Mouse (Mus musculus): ENCODE measurements around the gene Wnt9b.
"Not testable (repeated sequence)": the region's sequence is repeated elsewhere in the genome, so short reads cannot be mapped to it uniquely, and the experiment has no call there.

Gene Wnt9b

GRCm38 (mm10) chr11:103749306-103750089 is at the start of gene Wnt9b:
TSS of gene Wnt9b (minus strand) at chr11:103749821.
- no peak for DNase-seq (ENCODE audit: low read depth, low spot score)

- DNase-seq (ENCODE audit: low read depth, low spot score), result no peak
Measured at GRCm38 (mm10) chr11:103789951-103790350, 40.3 kb upstream of the Wnt9b start.

GRCm38 (mm10) chr11:103780152-103780551 is 30.5 kb upstream of the Wnt9b start:
- DNase-seq (ENCODE audit: low read depth, low spot score), result no peak

GRCm38 (mm10) chr11:103774228-103774530 is 24.6 kb upstream of the Wnt9b start:
- no peak for DNase-seq (ENCODE audit: low read depth, low spot score)

GRCm38 (mm10) chr11:103773387-103774227 is 24.0 kb upstream of the Wnt9b start, which contains the start of gene Wnt3:
TSS of gene Wnt3 (plus strand) at chr11:103774150.
- DNase-seq (ENCODE audit: low read depth, low spot score), result no peak

GRCm38 (mm10) chr11:103772505-103773386 is 23.1 kb upstream of the Wnt9b start:
- no peak for DNase-seq (ENCODE audit: low read depth, low spot score)

GRCm38 (mm10) chr11:103771160-103771817 is 21.7 kb upstream of the Wnt9b start:
- DNase-seq (ENCODE audit: low read depth, low spot score), result no peak

- DNase-seq (ENCODE audit: low read depth, low spot score), result no peak
Measured at GRCm38 (mm10) chr11:103765556-103766011, 16.0 kb upstream of the Wnt9b start.

GRCm38 (mm10) chr11:103764601-103765000 is 15.0 kb upstream of the Wnt9b start:
- no peak for DNase-seq (ENCODE audit: low read depth, low spot score)

- DNase-seq (ENCODE audit: low read depth, low spot score), result no peak
Measured at GRCm38 (mm10) chr11:103763410-103764163, 14.0 kb upstream of the Wnt9b start.

GRCm38 (mm10) chr11:103760891-103761290 is 11.3 kb upstream of the Wnt9b start:
- not testable (repeated sequence) for DNase-seq (ENCODE audit: low read depth, low spot score)

- DNase-seq (ENCODE audit: low read depth, low spot score), result no peak
Measured at GRCm38 (mm10) chr11:103760101-103760500, 10.5 kb upstream of the Wnt9b start.

GRCm38 (mm10) chr11:103758706-103759105 is 9.1 kb upstream of the Wnt9b start:
- DNase-seq (ENCODE audit: low read depth, low spot score), result no peak

- DNase-seq (ENCODE audit: low read depth, low spot score), result no peak
Measured at GRCm38 (mm10) chr11:103758054-103758453, 8.4 kb upstream of the Wnt9b start.

GRCm38 (mm10) chr11:103750612-103751011 is 991 bp upstream of the Wnt9b start:
- no peak for DNase-seq (ENCODE audit: low read depth, low spot score)

- DNase-seq (ENCODE audit: low read depth, low spot score), result no peak
Measured at GRCm38 (mm10) chr11:103735046-103735781, 14.4 kb downstream of the Wnt9b start.

GRCm38 (mm10) chr11:103734411-103735045 is 15.1 kb downstream of the Wnt9b start:
- no peak for DNase-seq (ENCODE audit: low read depth, low spot score)

- DNase-seq (ENCODE audit: low read depth, low spot score), result no peak
Measured at GRCm38 (mm10) chr11:103733961-103734360, 15.7 kb downstream of the Wnt9b start.

- DNase-seq (ENCODE audit: low read depth, low spot score), result peak; percentile 43
Measured at GRCm38 (mm10) chr11:103733069-103733468, 16.6 kb downstream of the Wnt9b start.

All from telencephalon, adult 2 months (tissue).